Mouse (Mus musculus) megakaryocyte, embryonic 14.5 days (primary cell): ENCODE data around the gene Atp6v0a4.

Source experiments
- FLI1 ChIP-seq: IDR thresholded peaks from 2 replicates; pipeline ENCODE4 v1.6.1; 2012; ENCODE audit warnings: low read length, inconsistent platforms, mixed read lengths
- GATA1 ChIP-seq: IDR thresholded peaks from 3 replicates; pipeline ENCODE4 v1.6.1; 2012; ENCODE audit warnings: mixed read lengths, low read length, inconsistent platforms, borderline replicate concordance

DNA sequence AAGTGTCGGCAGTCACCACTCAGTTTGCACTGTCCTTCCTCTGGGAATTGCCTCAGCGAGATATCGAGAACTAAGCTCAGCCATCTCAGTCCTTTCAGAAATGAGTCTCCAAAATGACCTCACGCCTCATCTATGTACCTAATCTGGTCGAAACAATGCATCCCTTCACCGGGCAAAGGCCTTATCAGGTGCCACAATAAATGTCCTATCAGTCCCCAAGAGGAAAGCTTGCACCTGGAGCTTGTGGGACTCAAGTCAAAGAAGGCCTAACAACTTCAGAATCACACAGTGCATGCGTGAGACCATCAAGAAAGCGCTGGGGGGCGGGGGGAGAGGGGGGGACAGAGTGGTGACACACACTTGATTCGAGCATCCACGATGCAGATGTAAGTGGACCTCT is 27.9 kb upstream of the Atp6v0a4 start:
- no peak for TF ChIP-seq GATA1
- TF ChIP-seq FLI1, result no peak
